Mouse (Mus musculus) cortical plate, adult 2 months (tissue): ENCODE measurements around the gene Rragd. TPM values are rescaled to one million over a fixed set of nuclear protein-coding genes. Genes with fewer than 3 reads are reported as not detected.

Experiments used
- H3K27ac ChIP-seq: fragments of 200-500 bp; 2 replicates; pipeline ENCODE4 v1.5.1; 2012; ENCODE audit warnings: low read length, control low read depth, inconsistent platforms; ENCODE audit not compliant: insufficient read depth
- H3K4me1 ChIP-seq: fragments of 200-500 bp; 2 replicates; pipeline ENCODE4 v1.6.1; 2011; ENCODE audit warnings: low read length; ENCODE audit not compliant: control insufficient read depth, insufficient read depth
- H3K4me3 ChIP-seq: fragments of 200-500 bp; 2 replicates; pipeline ENCODE4 v1.5.1; 2011; ENCODE audit warnings: mild to moderate bottlenecking, low read length, control low read depth; ENCODE audit not compliant: insufficient read depth
- CTCF ChIP-seq: fragments of 200-500 bp; IDR thresholded peaks from 2 replicates; pipeline ENCODE4 v1.5.1; 2011; ENCODE audit warnings: mild to moderate bottlenecking, control low read depth, low read length; ENCODE audit not compliant: insufficient read depth; ENCODE audit errors: extremely low read depth
- POLR2A ChIP-seq: fragments of 200-500 bp; IDR thresholded peaks from 2 replicates; pipeline ENCODE4 v1.6.1; 2011; ENCODE audit warnings: mild to moderate bottlenecking, low read length, control low read depth; ENCODE audit not compliant: insufficient read depth; ENCODE audit errors: extremely low read depth
- polyA plus RNA-seq: library from polyadenylated mRNA; depleted of rRNA; stranded (reverse); fragments of >200 nt; gene quantifications from 2 replicates; pipeline ENCODE4 v1.2.3, GENCODE M21; 2012

The Rragd gene
- polyA plus RNA-seq, 1 experiment, result 63.8 TPM

- TF ChIP-seq POLR2A, result no peak
- no peak for TF ChIP-seq CTCF
- H3K27ac ChIP-seq, result no peak overlapping the region
- peak overlapping the region; percentile 95 for H3K4me3 ChIP-seq
- H3K4me1 ChIP-seq, result peaks cover 8% of the 10 kb centered on the region; the same call in 1 of the 2 replicates
These were observed 49.2 kb downstream of the Rragd start for GRCm38 (mm10) chr4:33032045-33032444.

- peaks cover 8% of the 10 kb centered on the region; the same call in 1 of the 2 replicates for H3K4me1 ChIP-seq
- no peak for TF ChIP-seq CTCF
- no peak for TF ChIP-seq POLR2A
These were observed 50.7 kb downstream of the Rragd start for GRCm38 (mm10) chr4:33033515-33033914.

GRCm38 (mm10) chr4:33039826-33040225 lies 57.0 kb downstream of the Rragd start:
- H3K27ac ChIP-seq, result no peak overlapping the region
- no peaks in the 10 kb centered on the region for H3K4me1 ChIP-seq
- no peak for TF ChIP-seq POLR2A
- no peak for TF ChIP-seq CTCF
- H3K4me3 ChIP-seq, result no peak overlapping the region

More at GRCm38 (mm10) chr4:33033515-33033914, 50.7 kb downstream of the Rragd start:
- no peak overlapping the region for H3K27ac ChIP-seq
- H3K4me3 ChIP-seq, result no peak overlapping the region

- Histone ChIP-seq H3K4me1 (no peaks in the 10 kb centered on the region; the same call in 1 of the 2 replicates), H3K27ac (no peak overlapping the region), H3K4me3 (no peak overlapping the region)
- no peak for TF ChIP-seq POLR2A
These were observed 66.8 kb downstream of the Rragd start for GRCm38 (mm10) chr4:33049601-33050000.

- H3K4me3 ChIP-seq, result no peak overlapping the region
- no peak for TF ChIP-seq CTCF
- TF ChIP-seq POLR2A, result no peak
- H3K4me1 ChIP-seq, result no peaks in the 10 kb centered on the region; the same call in 1 of the 2 replicates
- no peak overlapping the region for H3K27ac ChIP-seq
These were observed 69.2 kb downstream of the Rragd start for GRCm38 (mm10) chr4:33052055-33052454.

- TF ChIP-seq POLR2A, result no peak
- TF ChIP-seq CTCF, result no peak
- H3K4me1 ChIP-seq, result no peaks in the 10 kb centered on the region; the same call in 1 of the 2 replicates
- no peak overlapping the region for H3K27ac ChIP-seq
- no peak overlapping the region for H3K4me3 ChIP-seq
These were observed 69.8 kb downstream of the Rragd start for GRCm38 (mm10) chr4:33052650-33053049.

GRCm38 (mm10) chr4:33054426-33054825 lies 71.6 kb downstream of the Rragd start:
- H3K27ac ChIP-seq, result no peak overlapping the region
- H3K4me3 ChIP-seq, result no peak overlapping the region
- peaks cover 3% of the 10 kb centered on the region; the same call in 1 of the 2 replicates for H3K4me1 ChIP-seq
- TF ChIP-seq POLR2A (no peak), CTCF (no peak)

GRCm38 (mm10) chr4:33056317-33056716 lies 73.5 kb downstream of the Rragd start:
- TF ChIP-seq CTCF (no peak), POLR2A (no peak)
- H3K27ac ChIP-seq, result no peak overlapping the region
- H3K4me3 ChIP-seq, result no peak overlapping the region
- H3K4me1 ChIP-seq, result peaks cover 3% of the 10 kb centered on the region; the same call in 1 of the 2 replicates

- peaks cover 5% of the 10 kb centered on the region; the same call in 1 of the 2 replicates for H3K4me1 ChIP-seq
- peak overlapping the region; percentile 69 for H3K27ac ChIP-seq
- TF ChIP-seq CTCF (no peak), POLR2A (no peak)
- no peak overlapping the region for H3K4me3 ChIP-seq
These were observed 75.3 kb downstream of the Rragd start for GRCm38 (mm10) chr4:33057890-33058687.

GRCm38 (mm10) chr4:33061158-33061557 lies 78.3 kb downstream of the Rragd start:
- no peak overlapping the region for H3K27ac ChIP-seq
- TF ChIP-seq CTCF, result no peak
- no peak for TF ChIP-seq POLR2A
- H3K4me3 ChIP-seq, result no peak overlapping the region
- peaks cover 5% of the 10 kb centered on the region; the same call in 1 of the 2 replicates for H3K4me1 ChIP-seq
